Mouse (Mus musculus): ENCODE measurements around the gene Mbnl2.

DNA sequence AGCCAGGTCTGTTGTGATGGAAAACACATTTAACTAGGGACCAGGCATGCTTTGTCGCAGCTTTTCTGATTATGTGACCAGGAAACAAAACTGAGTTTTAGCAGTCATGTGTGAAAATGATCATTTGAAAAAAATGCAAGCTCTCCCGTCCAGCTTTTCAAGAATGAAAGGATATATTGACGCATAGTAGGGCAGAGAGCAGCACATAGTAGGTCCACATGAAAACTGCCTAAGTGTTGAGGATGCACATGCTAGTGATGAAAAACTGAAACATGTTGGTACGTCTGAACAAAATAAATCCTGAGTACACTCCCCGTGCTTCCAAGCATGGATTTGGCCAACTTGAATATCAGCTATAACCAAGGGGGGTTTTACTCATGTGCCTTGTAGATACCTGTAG, 109.1 kb downstream of the Mbnl2 start:
- TF ChIP-seq CTCF (IDR thresholded peaks at IDR 0.05; ENCODE audit: low read depth, low read length) (no peak), EP300 (IDR thresholded peaks at IDR 0.05; ENCODE audit: insufficient read depth, low read depth, low read length) (no peak), POLR2A (IDR thresholded peaks at IDR 0.05; ENCODE audit: insufficient read depth, low read length) (no peak)

Data from ES-Bruce4 (cell line).